Mouse (Mus musculus): ENCODE measurements around the gene B4galnt1. TPM values are rescaled to one million over a fixed set of nuclear protein-coding genes. Genes with fewer than 3 reads are reported as not detected.

Gene B4galnt1
- polyA plus RNA-seq, 1 experiment from 2014 or later = 8.7 TPM

DNA sequence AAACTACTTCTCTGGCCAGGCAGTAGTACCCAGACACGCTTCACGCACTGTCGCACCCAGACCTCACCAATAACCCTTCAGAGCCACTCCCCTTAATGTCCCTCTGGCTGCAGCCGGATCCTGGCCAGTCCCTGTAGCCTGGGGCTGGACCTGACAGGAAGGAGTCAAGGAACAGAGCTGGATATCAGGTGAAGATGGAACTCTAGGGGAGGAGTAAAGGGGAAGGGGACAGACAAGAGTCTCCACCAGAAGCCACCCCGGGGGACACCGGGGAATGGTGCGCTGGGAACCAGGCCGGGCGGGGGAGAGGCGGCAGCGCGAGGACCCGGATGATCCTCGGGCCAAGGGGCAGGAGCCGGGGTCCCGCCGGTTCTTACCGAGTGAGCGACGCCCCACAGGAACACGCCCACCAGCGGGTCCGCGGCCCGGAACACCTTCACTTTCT, 46.0 kb downstream of the B4galnt1 start:
- peaks cover 19% of the 10 kb centered on the region for H3K36me3 ChIP-seq (ENCODE audit: control insufficient read depth, insufficient read depth, low read length)
- H3K4me3 ChIP-seq (ENCODE audit: low read length) = peak overlapping the region; percentile 74
- no peaks in the 10 kb centered on the region for H3K27me3 ChIP-seq (ENCODE audit: control insufficient read depth, insufficient read depth, low read length)
- peak overlapping the region; percentile 83 for H3K27ac ChIP-seq (ENCODE audit: low read depth, low read length)
- no peaks in the 10 kb centered on the region for H3K9me3 ChIP-seq (ENCODE audit: control insufficient read depth, low read length)
- 0 out of 2 replicates have a peak, but pooled peaks cover 6% of the 10 kb centered on the region for H3K4me1 ChIP-seq (ENCODE audit: control insufficient read depth, insufficient read depth, low read length)
- peak; percentile 90 for ATAC-seq (ENCODE audit: low FRiP score, low TSS enrichment)
- H3K9ac ChIP-seq (ENCODE audit: low read depth, low read length) = peak overlapping the region; percentile 75
- H3K4me2 ChIP-seq (replicated peaks; ENCODE audit: low read depth, low read length) = peak overlapping the region; percentile 57
- under 1% methylated on average over 25 of the region's 25 CpGs for WGBS

DNA sequence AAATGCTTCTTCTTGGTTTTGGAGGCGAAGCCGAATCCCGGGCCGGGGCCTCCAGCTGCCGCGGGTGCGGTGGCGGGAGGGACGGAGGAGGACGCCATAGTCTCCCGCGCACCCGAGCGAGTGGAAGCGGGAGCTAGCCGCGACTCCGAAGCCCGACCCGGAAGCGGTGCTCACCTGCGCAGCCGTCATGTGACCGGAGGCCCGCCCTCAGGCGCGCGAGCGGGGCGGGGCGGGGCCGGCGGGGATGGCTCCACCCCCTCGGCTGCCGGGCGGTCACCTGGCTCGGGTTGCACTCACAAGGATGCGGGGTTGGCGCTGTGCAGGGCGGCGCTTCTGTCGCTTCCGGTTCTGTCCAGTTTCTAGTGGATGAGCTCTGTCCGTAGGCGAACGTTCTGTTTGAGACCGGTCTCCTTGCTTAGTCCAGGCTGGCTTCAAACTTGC, 46.4 kb downstream of the B4galnt1 start, which contains the start of gene Pip4k2c:
Gene Pip4k2c (minus strand): TSS at position 172 of the 441 bp plus-strand sequence.
- WGBS = 0% methylated on average over 35 of the region's 47 CpGs
- peak within 1 kb of the TSS; percentile 75 for H3K9ac ChIP-seq (ENCODE audit: low read depth, low read length)
- peaks cover 19% of the 10 kb centered on the region for H3K36me3 ChIP-seq (ENCODE audit: control insufficient read depth, insufficient read depth, low read length)
- peak within 1 kb of the TSS; percentile 57 for H3K4me2 ChIP-seq (replicated peaks; ENCODE audit: low read depth, low read length)
- H3K4me1 ChIP-seq (ENCODE audit: control insufficient read depth, insufficient read depth, low read length) = 0 out of 2 replicates have a peak, but pooled peaks cover 6% of the 10 kb centered on the region
- no peaks in the 10 kb centered on the region for H3K27me3 ChIP-seq (ENCODE audit: control insufficient read depth, insufficient read depth, low read length)
- no peaks in the 10 kb centered on the region for H3K9me3 ChIP-seq (ENCODE audit: control insufficient read depth, low read length)
- peak within 1 kb of the TSS; percentile 83 for H3K27ac ChIP-seq (ENCODE audit: low read depth, low read length)
- peak within 1 kb of the TSS; percentile 74 for H3K4me3 ChIP-seq (ENCODE audit: low read length)
- ATAC-seq (ENCODE audit: low FRiP score, low TSS enrichment) = peak; percentile 95

GRCm38 (mm10) chr10:127213272-127213671, 48.2 kb downstream of the B4galnt1 start:
- WGBS = 82% methylated on average over 8 of the region's 8 CpGs
- H3K9ac ChIP-seq (ENCODE audit: low read depth, low read length) = no peak overlapping the region
- H3K36me3 ChIP-seq (ENCODE audit: control insufficient read depth, insufficient read depth, low read length) = peaks cover 8% of the 10 kb centered on the region
- H3K4me1 ChIP-seq (ENCODE audit: control insufficient read depth, insufficient read depth, low read length) = 0 out of 2 replicates have a peak, but pooled peaks cover 6% of the 10 kb centered on the region
- H3K27me3 ChIP-seq (ENCODE audit: control insufficient read depth, insufficient read depth, low read length) = no peaks in the 10 kb centered on the region
- no peak overlapping the region for H3K4me2 ChIP-seq (replicated peaks; ENCODE audit: low read depth, low read length)
- no peak for ATAC-seq (ENCODE audit: low FRiP score, low TSS enrichment)
- H3K27ac ChIP-seq (ENCODE audit: low read depth, low read length) = no peak overlapping the region
- H3K9me3 ChIP-seq (ENCODE audit: control insufficient read depth, low read length) = no peaks in the 10 kb centered on the region
- H3K4me3 ChIP-seq (ENCODE audit: low read length) = no peak overlapping the region

DNA sequence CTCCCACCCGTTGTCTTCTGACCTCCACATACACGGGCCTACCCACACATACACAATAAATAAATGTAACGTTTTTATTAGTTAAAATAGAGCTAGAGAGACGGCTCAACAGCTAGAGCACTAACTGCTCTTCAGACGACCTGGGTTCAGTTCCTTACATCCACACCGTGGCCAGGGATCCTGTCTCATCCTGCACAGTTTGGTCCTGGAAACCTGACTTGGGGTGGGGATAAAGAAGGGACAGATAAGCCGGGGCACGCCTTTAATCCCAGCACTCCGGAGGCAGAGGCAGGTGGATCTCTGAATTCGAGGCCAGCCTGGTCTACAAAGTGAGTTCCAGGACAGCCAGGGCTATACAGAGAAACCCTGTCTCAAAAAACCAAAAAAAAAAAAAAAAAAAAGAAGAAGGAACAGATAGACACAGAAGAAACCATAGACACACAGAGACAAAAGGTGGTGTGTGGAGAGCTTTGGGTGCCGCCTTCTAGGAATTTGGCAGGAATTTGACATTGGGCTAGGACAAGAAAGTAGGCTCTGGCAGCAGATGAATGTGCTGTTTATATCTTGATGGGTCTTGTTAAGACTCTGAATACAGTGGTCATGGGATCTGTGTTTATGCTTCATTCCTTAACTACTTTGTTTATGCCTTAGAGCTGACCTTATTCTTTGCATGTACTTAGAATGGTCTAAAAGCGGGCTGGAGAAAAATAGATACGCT, 48.8 kb downstream of the B4galnt1 start:
- 0 out of 2 replicates have a peak, but pooled peaks cover 6% of the 10 kb centered on the region for H3K4me1 ChIP-seq (ENCODE audit: control insufficient read depth, insufficient read depth, low read length)
- no peak for ATAC-seq (ENCODE audit: low FRiP score, low TSS enrichment)
- H3K27me3 ChIP-seq (ENCODE audit: control insufficient read depth, insufficient read depth, low read length) = no peaks in the 10 kb centered on the region
- H3K36me3 ChIP-seq (ENCODE audit: control insufficient read depth, insufficient read depth, low read length) = peaks cover 2% of the 10 kb centered on the region
- 77% methylated on average over 13 of the region's 13 CpGs for WGBS
- H3K9ac ChIP-seq (ENCODE audit: low read depth, low read length) = no peak overlapping the region
- no peak overlapping the region for H3K27ac ChIP-seq (ENCODE audit: low read depth, low read length)
- no peaks in the 10 kb centered on the region for H3K9me3 ChIP-seq (ENCODE audit: control insufficient read depth, low read length)
- no peak overlapping the region for H3K4me2 ChIP-seq (replicated peaks; ENCODE audit: low read depth, low read length)
- no peak overlapping the region for H3K4me3 ChIP-seq (ENCODE audit: low read length)

GRCm38 (mm10) chr10:127214422-127214803, 49.4 kb downstream of the B4galnt1 start:
- Histone ChIP-seq H3K4me3 (ENCODE audit: low read length) (no peak overlapping the region), H3K9me3 (ENCODE audit: control insufficient read depth, low read length) (no peaks in the 10 kb centered on the region), H3K4me2 (replicated peaks; ENCODE audit: low read depth, low read length) (no peak overlapping the region), H3K4me1 (ENCODE audit: control insufficient read depth, insufficient read depth, low read length) (0 out of 2 replicates have a peak, but pooled peaks cover 6% of the 10 kb centered on the region), H3K27ac (ENCODE audit: low read depth, low read length) (no peak overlapping the region), H3K9ac (ENCODE audit: low read depth, low read length) (no peak overlapping the region), H3K36me3 (ENCODE audit: control insufficient read depth, insufficient read depth, low read length) (no peaks in the 10 kb centered on the region), H3K27me3 (ENCODE audit: control insufficient read depth, insufficient read depth, low read length) (no peaks in the 10 kb centered on the region)
- no peak for ATAC-seq (ENCODE audit: low FRiP score, low TSS enrichment)
- 47% methylated on average over 1 of the region's 1 CpGs for WGBS

DNA sequence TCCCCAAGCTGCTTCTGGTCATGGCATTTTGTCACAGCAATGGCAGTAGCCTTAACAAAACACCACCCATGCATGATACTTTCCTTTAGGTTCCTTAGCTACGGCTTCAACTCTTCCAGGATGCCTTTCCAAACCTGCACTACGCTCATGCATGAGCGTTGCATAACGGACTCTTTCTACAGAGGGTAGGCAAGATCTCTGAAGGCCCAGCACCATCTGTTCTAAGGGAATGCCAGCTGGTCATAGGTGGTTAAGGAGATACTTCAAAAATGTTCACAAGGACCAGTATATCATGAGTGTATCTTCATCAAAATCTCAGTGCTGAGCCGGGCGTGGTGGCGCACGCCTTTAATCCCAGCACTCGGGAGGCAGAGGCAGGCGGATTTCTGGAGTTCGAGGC, 51.4 kb downstream of the B4galnt1 start:
- ATAC-seq (ENCODE audit: low FRiP score, low TSS enrichment) = no peak
- Histone ChIP-seq H3K4me3 (ENCODE audit: low read length) (no peak overlapping the region), H3K9me3 (ENCODE audit: control insufficient read depth, low read length) (no peaks in the 10 kb centered on the region), H3K36me3 (ENCODE audit: control insufficient read depth, insufficient read depth, low read length) (no peaks in the 10 kb centered on the region), H3K4me1 (ENCODE audit: control insufficient read depth, insufficient read depth, low read length) (no peaks in the 10 kb centered on the region), H3K9ac (ENCODE audit: low read depth, low read length) (no peak overlapping the region), H3K4me2 (replicated peaks; ENCODE audit: low read depth, low read length) (no peak overlapping the region), H3K27ac (ENCODE audit: low read depth, low read length) (no peak overlapping the region), H3K27me3 (ENCODE audit: control insufficient read depth, insufficient read depth, low read length) (no peaks in the 10 kb centered on the region)
- 93% methylated on average over 11 of the region's 11 CpGs for whole genome bisulfite sequencing

- no peak overlapping the region for H3K4me3 ChIP-seq (ENCODE audit: low read length)
- no peak overlapping the region for H3K27ac ChIP-seq (ENCODE audit: low read depth, low read length)
- no peak for ATAC-seq (ENCODE audit: low FRiP score, low TSS enrichment)
- H3K4me2 ChIP-seq (replicated peaks; ENCODE audit: low read depth, low read length) = no peak overlapping the region
- no peaks in the 10 kb centered on the region for H3K9me3 ChIP-seq (ENCODE audit: control insufficient read depth, low read length)
- H3K4me1 ChIP-seq (ENCODE audit: control insufficient read depth, insufficient read depth, low read length) = no peaks in the 10 kb centered on the region
- H3K9ac ChIP-seq (ENCODE audit: low read depth, low read length) = no peak overlapping the region
- no peaks in the 10 kb centered on the region for H3K27me3 ChIP-seq (ENCODE audit: control insufficient read depth, insufficient read depth, low read length)
- no peaks in the 10 kb centered on the region for H3K36me3 ChIP-seq (ENCODE audit: control insufficient read depth, insufficient read depth, low read length)
Measured at GRCm38 (mm10) chr10:127217177-127217576, 52.2 kb downstream of the B4galnt1 start.

- H3K4me2 ChIP-seq (replicated peaks; ENCODE audit: low read depth, low read length) = no peak overlapping the region
- H3K36me3 ChIP-seq (ENCODE audit: control insufficient read depth, insufficient read depth, low read length) = no peaks in the 10 kb centered on the region
- H3K4me3 ChIP-seq (ENCODE audit: low read length) = no peak overlapping the region
- H3K9me3 ChIP-seq (ENCODE audit: control insufficient read depth, low read length) = no peaks in the 10 kb centered on the region
- H3K4me1 ChIP-seq (ENCODE audit: control insufficient read depth, insufficient read depth, low read length) = no peaks in the 10 kb centered on the region
- WGBS = 93% methylated on average over 2 of the region's 2 CpGs
- no peaks in the 10 kb centered on the region for H3K27me3 ChIP-seq (ENCODE audit: control insufficient read depth, insufficient read depth, low read length)
- H3K9ac ChIP-seq (ENCODE audit: low read depth, low read length) = no peak overlapping the region
- no peak for ATAC-seq (ENCODE audit: low FRiP score, low TSS enrichment)
- H3K27ac ChIP-seq (ENCODE audit: low read depth, low read length) = no peak overlapping the region
Measured at GRCm38 (mm10) chr10:127218339-127218738, 53.3 kb downstream of the B4galnt1 start.

Measured in kidney, embryonic 14.5 days (tissue).